Mouse (Mus musculus) retina, adult 2 months (tissue): ENCODE results near the gene Rgs6.
A peak's percentile ranks its signal among the peaks of the same experiment; 100 is the strongest.

Source experiments
- DNase-seq: peaks from one replicate; pipeline ENCODE4 v3.0.0-alpha.2; 2012; ENCODE audit warnings: low read depth, low spot score

Rgs6 gene

DNA sequence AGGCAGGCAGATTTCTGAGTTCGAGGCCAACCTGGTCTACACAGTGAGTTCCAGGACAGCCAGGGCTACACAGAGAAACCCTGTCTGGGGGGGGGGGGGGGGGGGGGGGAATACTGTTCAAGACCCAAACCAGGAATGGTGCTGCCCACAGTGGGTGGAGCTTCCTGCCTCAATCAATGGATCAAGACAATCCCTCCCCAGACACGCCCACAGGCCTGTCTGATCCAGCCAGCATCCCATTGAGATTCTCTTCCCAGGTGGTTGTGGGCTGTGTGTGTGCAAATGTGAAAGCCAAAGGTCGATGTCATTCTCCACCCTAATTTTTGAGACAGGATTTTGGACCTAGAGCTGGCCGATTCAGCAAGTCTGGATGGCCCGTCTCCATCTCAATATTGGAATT, 496.5 kb downstream of the Rgs6 start:
- DNase-seq: no peak

DNA sequence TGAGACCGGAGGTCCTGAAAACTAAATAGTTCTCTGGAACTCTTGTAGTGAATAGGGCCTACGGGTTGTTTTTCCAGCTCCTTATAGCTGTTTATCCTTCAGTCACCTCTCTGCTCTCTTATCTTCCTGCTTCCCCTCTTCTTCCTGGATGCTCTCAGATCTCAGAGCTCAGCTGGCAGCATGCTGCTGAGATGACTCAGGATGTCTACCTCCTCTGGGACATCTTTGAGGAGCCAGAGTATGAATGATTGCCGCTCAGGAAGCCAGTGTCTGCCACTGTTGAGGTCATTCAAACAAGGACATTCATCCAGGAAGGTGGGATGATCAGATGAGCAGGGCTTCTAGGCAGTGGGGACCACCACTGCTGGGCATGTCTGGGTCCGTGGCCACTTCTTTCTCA, 498.9 kb downstream of the Rgs6 start:
- no peak for DNase-seq

DNA sequence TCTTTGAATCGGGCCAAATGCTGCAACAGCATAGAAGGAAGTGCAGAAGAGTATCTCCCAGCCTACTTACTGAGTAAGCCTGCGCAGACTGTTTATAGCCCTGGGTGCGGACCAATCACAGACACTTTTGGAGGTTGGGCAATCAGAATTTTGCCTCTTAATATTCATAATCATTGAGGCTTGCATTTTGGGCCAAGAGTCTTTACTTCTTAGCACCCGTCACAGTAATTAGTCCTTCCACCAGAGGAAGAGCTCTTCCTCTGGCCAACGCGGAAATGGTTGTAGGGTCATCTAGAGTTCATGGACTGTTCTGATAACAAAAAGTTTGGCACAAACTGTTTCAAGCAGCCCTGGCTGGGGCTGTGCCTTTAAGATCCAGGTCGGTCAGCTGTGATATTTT, 499.5 kb downstream of the Rgs6 start:
- no peak for DNase-seq

DNA sequence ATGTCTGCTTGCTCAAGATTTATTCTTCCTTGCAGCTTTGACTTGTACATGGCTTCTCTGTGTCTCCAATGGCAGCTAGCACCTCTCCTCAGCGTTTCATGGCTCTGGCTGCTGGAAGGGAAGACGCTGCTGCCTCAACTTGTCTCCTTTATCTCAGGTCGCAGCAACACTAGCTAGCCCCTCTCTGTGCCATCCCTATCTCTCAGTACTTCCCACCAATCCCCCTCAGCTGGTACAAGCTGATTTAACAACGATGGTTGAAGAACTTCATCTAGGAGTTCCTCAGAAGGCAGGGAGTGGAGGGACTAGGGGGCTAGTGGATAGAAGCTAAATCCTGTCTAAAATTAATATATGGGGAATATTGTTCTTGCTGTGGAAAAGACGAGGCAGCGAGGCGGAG, 503.9 kb downstream of the Rgs6 start:
- DNase-seq: no peak

DNA sequence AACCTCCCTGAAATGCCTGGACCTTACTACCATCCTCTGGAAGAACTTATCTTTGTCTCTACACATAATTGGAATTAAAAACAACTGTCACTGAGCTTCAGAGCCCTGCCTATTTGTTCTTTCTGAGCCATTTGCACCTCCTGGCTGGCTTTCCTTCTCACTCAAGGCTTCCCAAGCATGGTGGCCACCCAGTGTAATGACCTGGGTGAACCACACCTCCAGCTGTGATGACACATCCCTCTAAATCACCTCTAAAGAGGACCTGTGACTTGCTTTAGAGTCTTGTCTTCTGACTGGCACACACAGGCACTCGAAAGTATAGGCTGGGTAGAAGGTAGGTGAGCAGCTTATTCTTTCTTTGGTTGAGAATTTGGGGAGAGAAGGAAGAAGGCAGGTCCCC, 509.7 kb downstream of the Rgs6 start:
- DNase-seq: no peak

DNA sequence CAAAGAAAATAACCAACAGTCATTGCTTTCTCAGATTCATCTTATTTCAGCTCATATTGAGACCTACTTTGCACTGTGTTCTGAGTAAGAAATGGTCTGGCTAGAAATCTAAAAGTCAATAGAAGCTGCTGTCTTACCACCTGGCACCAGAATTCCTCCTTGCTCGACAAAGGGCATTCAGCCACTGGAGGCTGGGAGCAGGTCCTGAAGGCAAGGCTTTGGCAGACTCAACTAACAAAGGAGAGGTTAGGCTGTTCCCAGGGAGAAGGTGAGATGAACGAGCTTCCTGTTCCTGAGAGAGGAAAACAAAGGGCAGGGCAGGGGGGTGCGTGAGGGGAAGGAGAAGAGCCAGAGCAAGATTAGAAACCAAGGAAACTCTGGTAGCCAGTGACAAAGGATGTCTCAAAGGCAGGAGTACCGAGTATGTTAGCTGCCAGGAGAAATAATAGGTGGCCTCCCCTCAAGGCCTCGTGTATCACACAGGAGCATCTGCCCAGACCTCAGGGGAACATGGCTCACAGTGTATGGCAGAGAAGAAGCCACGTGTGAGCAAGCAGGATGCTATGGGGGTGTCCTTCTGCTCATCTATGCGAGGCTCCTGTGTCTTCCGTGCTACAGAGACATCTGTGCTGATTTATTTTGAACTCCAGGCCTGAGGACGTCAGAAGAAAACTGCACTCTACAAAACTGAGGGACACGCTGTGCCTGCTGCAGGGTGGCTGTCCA, 510.7 kb downstream of the Rgs6 start:
- DNase-seq: no peak

DNA sequence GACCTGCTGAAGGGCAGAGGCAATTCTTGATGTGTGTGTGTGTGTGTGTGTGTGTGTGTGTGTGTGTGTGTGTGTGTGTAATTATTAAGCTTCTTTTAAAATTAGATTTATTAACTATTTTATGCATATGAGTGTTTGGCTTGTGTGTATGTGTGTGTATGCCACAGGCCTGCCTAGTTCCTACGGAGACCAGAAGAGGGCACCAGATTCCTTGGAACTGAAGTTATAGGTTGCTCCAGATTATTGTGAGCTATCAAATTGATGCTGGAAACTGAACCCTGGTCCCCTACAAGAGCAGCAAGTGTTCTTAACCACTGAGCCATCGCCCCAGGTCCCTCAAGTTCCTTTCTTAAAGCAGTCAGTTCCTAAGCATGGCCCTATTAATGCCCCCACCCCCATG, 511.8 kb downstream of the Rgs6 start:
- no peak for DNase-seq

DNA sequence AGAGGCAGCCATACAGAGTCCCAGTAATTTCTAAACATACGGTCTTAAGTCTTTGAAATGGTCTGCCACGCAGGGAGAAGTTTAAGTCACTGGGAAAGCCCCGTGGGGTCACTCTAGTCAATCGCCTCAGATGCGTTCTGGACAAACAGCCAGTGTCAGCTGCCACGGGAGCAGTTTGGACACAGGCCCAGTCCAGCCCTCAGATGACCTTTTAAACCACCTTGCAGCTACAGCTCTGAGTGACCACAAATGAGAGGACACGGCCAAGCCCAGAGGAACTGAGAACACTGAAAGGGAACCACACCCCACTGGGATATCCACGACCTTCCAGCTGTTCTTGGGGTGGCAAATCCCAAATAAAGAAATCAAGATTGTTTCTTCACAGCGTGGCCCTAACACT, 512.3 kb downstream of the Rgs6 start:
- DNase-seq: no peak

DNA sequence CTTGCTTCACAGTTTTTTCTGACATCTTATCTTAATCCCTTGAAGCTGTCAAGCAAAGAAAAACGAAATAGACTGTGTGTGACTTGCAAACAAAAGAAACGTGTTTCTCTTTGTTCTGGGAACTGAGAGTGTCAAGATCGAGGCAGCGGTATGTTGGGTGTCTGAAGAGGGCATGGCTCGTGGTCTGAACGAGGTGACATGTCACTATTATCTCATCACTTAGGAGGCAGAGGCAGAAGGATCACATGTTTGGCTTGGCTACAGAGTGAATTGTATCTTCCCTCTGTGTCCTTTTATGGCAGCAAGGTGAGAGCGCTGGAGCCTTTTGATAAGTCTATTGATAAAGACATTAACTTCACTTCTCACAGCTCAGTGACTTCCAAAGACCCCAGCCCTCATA, 512.8 kb downstream of the Rgs6 start:
- no peak for DNase-seq

DNA sequence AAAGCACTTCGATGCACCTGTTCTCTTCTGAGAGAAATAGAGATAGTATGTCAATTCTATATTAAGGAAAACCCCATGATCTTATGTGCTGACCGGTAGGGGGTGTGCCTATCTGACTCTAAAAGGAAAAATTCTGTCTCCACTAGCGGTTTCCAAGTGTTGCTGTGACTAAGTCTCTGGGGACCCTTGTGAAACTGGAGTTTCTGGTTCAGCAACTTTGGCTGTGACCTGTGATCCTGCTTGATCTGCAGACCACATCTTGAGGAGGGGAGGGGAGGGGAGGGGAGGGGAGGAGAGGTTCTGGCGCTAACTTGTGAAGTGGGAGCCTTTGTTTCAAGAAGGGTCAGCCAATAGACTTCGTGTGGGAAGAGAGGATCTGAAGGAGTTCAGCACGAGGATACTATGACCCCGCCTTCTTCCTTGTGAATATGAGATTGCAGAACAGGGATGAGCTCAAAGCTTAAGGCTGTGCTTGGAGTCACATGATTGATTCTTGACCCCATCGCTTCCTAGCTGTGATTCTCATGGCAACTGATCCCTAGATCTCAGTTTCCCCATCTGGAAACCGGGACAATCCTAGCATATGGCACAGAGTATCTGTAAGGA, 517.5 kb downstream of the Rgs6 start:
- DNase-seq: no peak

DNA sequence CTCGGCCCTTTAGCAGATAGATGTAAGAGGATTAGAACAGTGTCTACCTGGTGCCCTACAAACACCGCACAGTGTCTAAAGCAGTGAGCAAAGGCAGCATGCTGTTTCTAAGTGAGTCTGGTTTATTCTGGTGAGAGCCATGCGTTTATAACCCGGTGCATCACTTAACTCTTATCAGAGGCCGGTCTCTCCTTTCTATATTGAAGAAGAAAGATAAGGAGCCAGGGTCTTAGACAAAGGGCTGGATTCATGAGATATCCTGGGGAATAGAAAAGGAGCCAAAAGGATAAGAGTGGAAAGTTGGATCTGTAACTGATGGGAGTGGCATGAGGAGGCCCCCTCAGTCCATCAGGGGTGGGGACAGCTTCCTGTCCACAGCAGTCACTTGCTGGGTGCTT, 518.0 kb downstream of the Rgs6 start:
- DNase-seq: no peak

DNA sequence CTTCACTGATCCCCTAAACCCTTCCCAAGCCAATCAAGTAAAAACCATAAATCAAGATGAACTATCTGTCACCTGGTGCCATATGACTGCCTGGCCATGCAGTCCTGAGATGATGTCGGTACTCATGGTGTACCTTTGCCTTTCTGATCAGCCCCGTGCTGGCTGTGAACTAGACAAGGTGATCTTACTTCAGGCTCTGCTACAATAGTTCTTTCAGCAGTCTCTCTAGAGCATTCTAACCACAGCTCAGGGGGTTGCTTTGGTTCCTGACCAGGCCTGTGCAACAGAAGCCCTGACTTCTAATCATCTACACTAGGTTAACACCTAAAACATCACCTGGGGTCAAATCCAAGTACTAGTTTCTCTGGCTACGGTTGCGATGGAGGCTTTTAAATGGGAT, 521.4 kb downstream of the Rgs6 start:
- DNase-seq: no peak

DNA sequence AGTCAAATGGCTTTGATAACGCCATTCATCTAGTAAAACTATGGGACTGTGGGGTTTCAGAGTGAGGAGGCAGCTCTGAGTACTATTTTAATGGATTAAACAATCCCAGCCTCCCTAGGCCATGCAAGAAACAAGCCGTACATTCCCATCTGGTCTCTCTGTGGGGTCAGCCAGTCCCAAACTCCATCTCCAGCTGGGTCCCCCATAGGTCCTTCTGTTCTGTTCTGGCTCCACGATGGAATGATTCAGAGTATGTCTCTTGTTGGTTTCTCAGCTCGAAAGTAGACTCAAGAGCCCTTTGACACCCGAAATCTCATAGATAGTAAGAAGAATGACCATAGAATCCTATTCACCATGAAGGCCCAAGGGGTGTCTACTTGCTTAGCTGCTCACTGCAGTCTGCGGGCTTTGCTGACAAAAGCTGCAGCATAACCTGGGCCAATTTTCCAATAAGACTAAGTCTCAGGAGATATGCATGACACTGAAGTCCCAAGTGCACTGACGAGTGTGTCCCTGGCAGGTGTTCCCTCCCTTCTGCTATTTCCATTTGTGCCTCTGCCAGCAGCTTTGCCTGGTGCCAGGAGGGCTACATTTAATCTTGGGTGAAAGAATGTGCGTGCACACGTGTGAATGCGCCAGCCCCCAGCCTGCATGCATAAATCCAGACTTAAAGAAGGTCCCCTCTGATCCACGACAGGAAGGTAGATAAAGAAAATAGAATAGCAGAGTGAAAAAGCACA, 522.0 kb downstream of the Rgs6 start:
- no peak for DNase-seq

DNA sequence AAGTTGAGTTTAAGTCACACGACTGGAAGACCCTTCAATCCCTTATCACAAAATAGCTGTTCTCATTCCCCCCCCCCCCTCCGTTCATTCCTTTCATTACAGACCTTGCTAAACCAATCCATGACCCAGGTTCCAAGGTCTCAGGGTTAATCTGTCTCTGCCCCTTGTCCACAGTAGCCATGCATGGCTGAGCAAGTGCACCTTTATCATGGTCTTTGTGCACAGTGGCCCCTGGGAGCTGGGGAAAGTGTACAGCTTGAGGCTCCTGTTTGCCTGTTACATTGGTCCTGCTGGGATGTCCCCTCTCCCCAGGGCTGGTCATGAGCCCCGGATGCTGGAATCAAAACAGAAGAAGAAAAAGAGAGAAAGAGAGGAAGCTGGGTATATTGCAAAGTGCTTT, 522.6 kb downstream of the Rgs6 start:
- DNase-seq: no peak

DNA sequence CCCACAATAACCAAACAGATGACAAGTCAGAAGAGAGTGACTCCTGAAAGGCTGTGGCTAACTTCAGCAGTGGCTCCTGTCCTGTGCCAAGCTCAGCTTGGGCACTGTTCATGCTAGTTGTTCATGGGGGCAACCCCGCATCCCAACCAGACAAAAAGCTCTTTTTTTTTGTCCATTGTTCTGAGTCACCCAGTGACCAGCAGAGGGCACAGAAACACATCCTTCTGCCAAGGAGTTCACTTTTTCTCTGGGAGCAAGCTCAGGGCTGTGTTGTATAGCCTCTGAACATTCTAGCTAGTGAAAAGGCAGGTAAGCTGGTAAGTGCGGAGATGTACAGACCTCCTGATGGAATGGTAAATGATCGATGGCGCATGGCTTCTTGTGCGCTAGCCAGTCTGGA, 524.2 kb downstream of the Rgs6 start:
- DNase-seq: no peak

DNA sequence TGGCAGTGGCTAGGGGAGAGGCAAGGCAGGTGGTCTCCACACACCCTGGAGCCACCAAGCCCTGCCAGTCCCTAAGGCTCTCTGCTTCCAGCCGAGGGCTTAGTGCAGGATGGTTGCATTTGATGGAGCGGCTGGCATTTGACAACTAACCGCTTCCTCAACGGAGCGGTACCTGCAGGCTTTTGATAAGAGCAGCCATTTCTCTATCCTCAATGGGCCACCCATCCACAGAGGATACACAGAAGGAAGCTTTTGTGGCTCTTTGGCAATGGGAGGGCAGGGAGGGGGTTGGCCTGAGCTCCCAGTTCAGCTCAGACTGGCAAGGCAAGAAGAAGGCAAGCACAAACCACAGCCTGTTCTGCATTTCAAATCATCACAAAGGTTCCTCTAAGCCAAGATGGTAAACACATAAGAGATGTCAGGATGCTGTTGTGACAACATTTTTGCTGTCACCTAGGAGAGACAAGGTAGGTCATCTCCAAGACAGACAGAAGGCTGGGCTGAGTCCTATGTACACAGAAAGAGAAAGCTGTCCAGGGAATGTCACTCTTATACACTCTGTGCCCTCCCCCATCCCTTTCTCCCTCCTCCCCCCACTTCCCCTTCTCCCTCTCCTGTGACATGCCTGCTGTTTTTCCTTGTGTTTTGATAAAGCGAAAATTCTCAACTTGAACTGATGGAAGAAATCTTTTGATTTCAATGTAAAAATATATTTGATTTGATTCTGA, 525.0 kb downstream of the Rgs6 start:
- no peak for DNase-seq

DNA sequence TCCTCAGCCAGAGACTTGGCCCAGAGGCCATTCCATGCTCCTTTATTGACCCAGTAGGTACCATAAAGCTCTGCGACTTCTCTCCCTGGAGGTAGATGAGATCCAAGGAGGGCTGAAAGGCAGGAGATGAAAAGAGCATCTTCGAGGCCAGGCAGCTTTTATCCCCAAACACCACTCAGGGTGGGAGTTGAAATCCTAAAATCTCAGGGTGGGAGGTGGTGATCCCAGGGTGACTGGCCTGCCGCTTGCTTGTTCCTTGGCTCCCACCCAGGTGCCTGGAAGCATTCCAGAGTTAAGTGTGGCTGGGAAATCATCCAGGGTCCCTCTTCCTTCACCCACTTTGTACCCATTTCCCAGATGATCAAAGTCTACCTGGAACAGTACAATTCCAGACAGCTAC, 525.9 kb downstream of the Rgs6 start:
- DNase-seq: no peak

DNA sequence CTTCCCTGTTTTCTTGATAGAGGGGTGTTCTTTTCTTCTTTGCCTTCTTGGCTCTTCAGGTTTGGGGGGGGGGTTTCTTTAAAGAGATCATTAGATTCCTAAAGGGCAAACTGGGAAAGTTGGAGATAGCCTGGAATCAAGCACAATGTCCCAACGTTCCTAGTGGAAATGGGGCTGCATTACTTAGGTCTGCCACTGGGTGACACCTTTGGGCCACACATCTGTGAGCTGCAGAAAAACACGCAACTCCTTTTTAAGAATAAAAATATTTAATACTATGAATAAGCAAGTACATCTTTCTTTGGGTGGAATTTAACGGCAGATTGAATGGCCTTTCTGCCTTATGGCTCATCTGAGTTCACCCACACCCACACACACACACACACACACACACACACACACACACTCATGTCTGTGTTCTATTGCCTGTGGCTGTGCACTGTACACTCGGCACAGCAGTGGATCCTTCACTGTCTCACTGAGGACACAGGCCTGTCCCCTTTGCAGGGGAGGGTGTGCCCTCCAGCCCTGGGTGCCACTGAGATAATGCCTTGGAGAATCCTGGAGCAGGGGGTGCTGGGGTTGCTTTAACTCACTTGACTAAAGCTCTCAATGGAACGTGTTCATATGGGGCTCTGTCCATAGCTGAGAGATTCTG, 526.4 kb downstream of the Rgs6 start:
- DNase-seq: peak; percentile 32

DNA sequence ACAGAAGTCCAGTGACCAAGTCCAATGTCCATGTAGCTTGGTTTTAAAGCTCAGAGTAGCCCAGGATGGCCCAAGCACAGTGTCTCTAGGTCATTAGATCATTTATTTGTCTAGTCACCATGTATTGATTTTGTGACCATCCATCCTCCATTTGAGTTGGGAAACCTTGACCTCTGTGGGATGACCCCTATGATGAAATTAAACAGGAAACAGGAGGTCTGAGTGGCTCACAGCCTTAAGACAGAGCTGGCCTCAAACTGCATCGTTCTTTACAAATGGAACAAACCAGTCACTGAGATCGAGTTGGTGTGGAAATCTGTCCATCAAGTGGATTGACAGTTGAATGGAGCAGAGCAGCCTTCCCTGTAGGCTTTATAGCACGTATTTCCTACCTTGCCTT, 536.0 kb downstream of the Rgs6 start:
- DNase-seq: no peak

DNA sequence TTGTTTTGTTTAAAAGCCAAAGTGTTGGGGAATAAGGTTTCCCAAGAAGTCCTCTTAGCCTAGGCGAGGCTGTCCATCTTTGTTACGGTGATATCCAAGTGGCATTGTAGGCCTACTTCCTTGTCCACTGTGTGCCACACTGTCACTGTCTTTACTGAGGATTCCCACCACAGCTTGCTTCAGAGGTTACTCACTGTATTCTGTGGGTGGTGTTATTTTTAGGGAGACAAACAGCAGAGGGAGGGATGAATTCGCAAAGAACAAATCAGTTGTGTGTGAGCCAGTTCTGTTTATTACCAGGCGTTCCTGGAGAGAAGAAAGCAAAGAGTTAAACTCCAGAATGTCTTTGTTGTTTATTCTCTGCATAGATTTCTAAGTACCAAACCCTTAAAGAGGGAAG, 537.2 kb downstream of the Rgs6 start:
- DNase-seq: no peak

DNA sequence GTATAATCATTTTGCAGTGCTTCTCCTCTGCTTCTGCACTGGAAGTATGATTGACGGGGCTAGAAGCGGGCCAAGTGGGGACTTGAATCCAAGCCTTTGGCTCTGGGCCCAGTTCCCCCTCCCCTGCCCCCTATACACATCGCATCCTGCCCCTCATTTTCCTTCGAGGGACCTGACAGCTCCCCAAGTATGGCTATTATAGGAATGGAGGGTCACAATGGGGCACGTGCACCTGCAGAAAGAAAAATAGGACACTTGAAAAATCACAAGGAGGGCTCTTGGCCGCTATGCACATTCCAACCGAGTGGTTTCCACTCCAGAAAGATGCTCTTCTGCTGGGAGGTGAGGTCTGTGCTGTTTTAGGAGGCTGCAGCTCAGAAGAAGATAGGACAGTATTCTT, 538.8 kb downstream of the Rgs6 start:
- no peak for DNase-seq

DNA sequence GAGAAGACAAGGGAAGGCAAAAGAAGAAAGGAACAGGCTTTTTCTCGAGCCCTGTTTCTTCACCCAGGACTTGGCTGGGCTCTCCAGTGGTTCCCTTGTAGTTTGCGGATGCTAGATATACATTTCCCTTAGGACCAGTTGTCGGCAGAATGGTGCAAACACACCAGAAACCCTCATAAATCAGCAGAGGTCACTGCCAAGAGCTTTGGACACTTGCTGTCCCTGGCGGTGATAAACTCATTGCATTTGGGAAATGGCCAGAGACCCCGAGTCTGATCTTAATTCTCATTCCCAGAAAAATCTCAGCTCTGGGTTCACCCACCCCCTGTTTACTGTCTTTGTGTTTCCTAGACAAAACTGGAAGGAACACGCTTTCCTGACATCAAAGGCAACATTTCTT, 539.9 kb downstream of the Rgs6 start:
- DNase-seq: no peak
